Mouse (Mus musculus) bone marrow, adult 2 months (tissue): ENCODE measurements around the gene Stom.

Experiments
- CTCF ChIP-seq: fragments of 200-500 bp; IDR thresholded peaks from 2 replicates; pipeline ENCODE4 v1.5.1; 2011; ENCODE audit warnings: low read length, control low read depth; ENCODE audit not compliant: control insufficient read depth, insufficient read depth
- POLR2A ChIP-seq: fragments of 200-500 bp; IDR thresholded peaks from 2 replicates; pipeline ENCODE4 v1.6.1; 2011; ENCODE audit warnings: low read depth, mild to moderate bottlenecking, control low read depth, low read length, borderline replicate concordance; ENCODE audit not compliant: control insufficient read depth

DNA sequence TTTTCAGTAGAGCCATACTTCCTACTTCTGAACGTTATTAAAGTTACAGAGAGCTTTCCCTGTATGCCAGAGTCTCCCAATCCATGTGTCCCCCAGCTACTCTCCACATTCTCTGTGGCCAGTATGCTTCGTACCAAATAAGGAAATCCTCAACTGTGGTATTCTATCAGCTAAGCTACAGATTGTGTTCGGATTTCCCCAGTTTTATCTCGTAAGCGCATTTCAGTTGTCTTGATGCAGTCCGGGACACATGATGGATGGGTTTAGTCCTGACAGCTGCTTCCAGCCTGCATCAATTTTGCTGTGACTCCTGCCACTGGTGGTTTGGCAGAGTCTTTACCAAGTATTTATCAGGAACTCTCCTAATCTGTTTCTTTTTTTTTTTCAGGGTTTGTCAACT, 40.8 kb upstream of the Stom start:
- no peak for TF ChIP-seq CTCF
- no peak for TF ChIP-seq POLR2A
